Comparison of ENCODE assay signal across 10 mouse cellular contexts in genomic region chr19:16167185-16167584, GRCm38 (mm10). TPM values are rescaled to one million over a fixed set of nuclear protein-coding genes. Genes with fewer than 3 reads are reported as not detected.
A peak's percentile ranks its signal among the peaks of the same experiment; 100 is the strongest.
DNase-seq lines count a peak whose midpoint lies in the region; ATAC-seq lines count a peak whose summit lies in the region.
"Had no signal": no experiment of that assay in that cellular context is flagged by ENCODE, and none has a peak within 500 bp of the region (broad histone marks: within the 10 kb centered on the region; RNA-seq: fewer than 3 reads in every experiment).

No protein-coding gene starts in this region.

- no peaks in the 10 kb centered on the region for H3K9me3 ChIP-seq in forebrain, embryonic 14.5 days (replicated peaks; ENCODE audit: control insufficient read depth, low read length)
- H3K9me3 ChIP-seq in forebrain, embryonic 10.5 days: no peaks in the 10 kb centered on the region
- no peaks in the 10 kb centered on the region for H3K9me3 ChIP-seq in intestine, embryonic 16.5 days (ENCODE audit: control insufficient read depth, low read length)

- H3K27ac ChIP-seq in forebrain, embryonic 14.5 days (ENCODE audit: low read depth, low read length): peak overlapping the region; percentile 6; the same call in 1 of the 2 replicates
- no peak overlapping the region for H3K27ac ChIP-seq in forebrain, embryonic 10.5 days
- 0 out of 2 replicates have a peak overlapping the region, but pooled peaks have one; percentile 31 for H3K27ac ChIP-seq in brown adipose tissue, adult 24 weeks (replicated peaks; ENCODE audit: low read depth, low read length)
- H3K27ac ChIP-seq in intestine, embryonic 16.5 days (ENCODE audit: low read length): peak overlapping the region; percentile 55; the same call in 1 of the 2 replicates
- H3K27ac ChIP-seq: kidney, postnatal 0 days had no signal

- WGBS in forebrain, embryonic 14.5 days: 52% methylated on average over 4 of the region's 4 CpGs
- WGBS in forebrain, embryonic 10.5 days: 79% methylated on average over 4 of the region's 4 CpGs
- WGBS in intestine, embryonic 16.5 days: 65% methylated on average over 4 of the region's 4 CpGs

- no peak overlapping the region for H3K4me3 ChIP-seq in forebrain, embryonic 14.5 days (ENCODE audit: low read depth, low read length)
- H3K4me3 ChIP-seq in forebrain, embryonic 10.5 days: no peak overlapping the region
- no peak overlapping the region for H3K4me3 ChIP-seq in brown adipose tissue, adult 24 weeks (ENCODE audit: insufficient read depth, low read depth, low read length)
- H3K4me3 ChIP-seq in intestine, embryonic 16.5 days (ENCODE audit: low read length): no peak overlapping the region
- H3K4me3 ChIP-seq: erythroblast, embryonic 14.5 days had no signal

- no peaks in the 10 kb centered on the region for H3K27me3 ChIP-seq in forebrain, embryonic 14.5 days (replicated peaks; ENCODE audit: control insufficient read depth, insufficient read depth, low read length)
- H3K27me3 ChIP-seq in forebrain, embryonic 10.5 days (ENCODE audit: poor library complexity, severe bottlenecking): no peaks in the 10 kb centered on the region
- H3K27me3 ChIP-seq in intestine, embryonic 16.5 days (replicated peaks; ENCODE audit: control insufficient read depth, insufficient read depth, low read length): no peaks in the 10 kb centered on the region

- H3K9ac ChIP-seq in forebrain, embryonic 14.5 days (ENCODE audit: low read length): no peak overlapping the region
- H3K9ac ChIP-seq in intestine, embryonic 16.5 days (ENCODE audit: low read depth, low read length): no peak overlapping the region

- peaks cover 3% of the 10 kb centered on the region; the same call in 1 of the 2 replicates for H3K36me3 ChIP-seq in forebrain, embryonic 14.5 days (ENCODE audit: control insufficient read depth, insufficient read depth, low read length)
- H3K36me3 ChIP-seq in forebrain, embryonic 10.5 days (replicated peaks): peaks cover 3% of the 10 kb centered on the region
- H3K36me3 ChIP-seq in intestine, embryonic 16.5 days (ENCODE audit: control insufficient read depth, insufficient read depth, low read length): no peaks in the 10 kb centered on the region; the same call in 1 of the 2 replicates

- peaks cover 23% of the 10 kb centered on the region for H3K4me1 ChIP-seq in forebrain, embryonic 14.5 days (ENCODE audit: control insufficient read depth, insufficient read depth, low read length)
- H3K4me1 ChIP-seq in forebrain, embryonic 10.5 days: peaks cover 46% of the 10 kb centered on the region
- H3K4me1 ChIP-seq in brown adipose tissue, adult 24 weeks (ENCODE audit: control insufficient read depth, insufficient read depth, insufficient read length, low read length): peaks cover 25% of the 10 kb centered on the region
- peaks cover 20% of the 10 kb centered on the region for H3K4me1 ChIP-seq in intestine, embryonic 16.5 days (ENCODE audit: control insufficient read depth, insufficient read depth, low read length)

- H3K4me2 ChIP-seq in forebrain, embryonic 14.5 days (ENCODE audit: low read length): no peak overlapping the region
- H3K4me2 ChIP-seq in intestine, embryonic 16.5 days (ENCODE audit: low read depth, low read length): no peak overlapping the region

- no peak for DNase-seq in forebrain, embryonic 14.5 days (ENCODE audit: low spot score)
- no peak for DNase-seq in forebrain, embryonic 10.5 days (ENCODE audit: extremely low spot score, low spot score)
- DNase-seq in layer of hippocampus, adult 11-12 months (ENCODE audit: low spot score): peak; percentile 43
- DNase-seq in layer of hippocampus, postnatal 10 days (ENCODE audit: low spot score in 2 of 2): no peak
- no peak for DNase-seq in embryo, embryonic 11 days
- DNase-seq in spleen, adult 18-20 months: no peak

- ATAC-seq in forebrain, embryonic 14.5 days: no peak
- no peak for ATAC-seq in intestine, embryonic 16.5 days

RNA-seq across cellular contexts. Expression of gene Gnaq, which starts 34.6 kb away (rescaled TPM):
- 44.8 and 47.6 TPM in 2 replicates for polyA plus RNA-seq in forebrain, embryonic 14.5 days (2014; fragmentation: Nextera tagmentation; extraction: Ambion mirVana)
- 20.7 and 24.5 TPM in 2 replicates for polyA plus RNA-seq in forebrain, embryonic 10.5 days (2016; fragmentation: Nextera tagmentation; extraction: Ambion mirVana)
- total RNA-seq in layer of hippocampus, postnatal 10 days (2021): 100 to 1,000 TPM; 196 to 220 TPM
- polyA plus RNA-seq in brown adipose tissue, adult 24 weeks (2012; ENCODE audit: insufficient read depth, insufficient read length, missing spikeins): 19.4 and 23.8 TPM in 2 replicates
- polyA plus RNA-seq in intestine, embryonic 16.5 days (2015; fragmentation: Nextera tagmentation; extraction: Ambion mirVana): 26.2 and 26.7 TPM in 2 replicates
- polyA plus RNA-seq: erythroblast, embryonic 14.5 days had no signal
